Mouse (Mus musculus): Measurements from ENCODE around the gene Tmbim6. TPM values are rescaled to one million over a fixed set of nuclear protein-coding genes. Genes with fewer than 3 reads are reported as not detected.
"Not testable (repeated sequence)": the region's sequence is repeated elsewhere in the genome, so short reads cannot be mapped to it uniquely, and the experiment has no call there.

Gene Tmbim6
- total RNA-seq, 2 experiments from 2014 or later = 216 to 219 TPM

GRCm38 (mm10) chr15:99375581-99375980, 17.1 kb upstream of the Tmbim6 start:
- intact Hi-C loops (cut with DNase I) = no loop called here

GRCm38 (mm10) chr15:99376240-99376639, 16.4 kb upstream of the Tmbim6 start:
- intact Hi-C loops (cut with DNase I) = no loop called here
- DNase-seq = no peak

More at GRCm38 (mm10) chr15:99375581-99375980, 17.1 kb upstream of the Tmbim6 start:
- no peak for DNase-seq

- no peak for DNase-seq
- intact Hi-C loops (cut with DNase I) = no loop called here
These were observed 9.8 kb upstream of the Tmbim6 start for GRCm38 (mm10) chr15:99382893-99383292.

- no peak for DNase-seq
- intact Hi-C loops (cut with DNase I) = no loop called here
These were observed 8.6 kb upstream of the Tmbim6 start for GRCm38 (mm10) chr15:99384071-99384470.

GRCm38 (mm10) chr15:99386110-99386509, 6.6 kb upstream of the Tmbim6 start:
- intact Hi-C loops (cut with DNase I); DNase-seq: not testable (repeated sequence)

GRCm38 (mm10) chr15:99386796-99387195, 5.9 kb upstream of the Tmbim6 start:
- no peak for DNase-seq
- intact Hi-C loops (cut with DNase I) = no loop called here

GRCm38 (mm10) chr15:99387976-99388375, 4.7 kb upstream of the Tmbim6 start:
- intact Hi-C loops (cut with DNase I) = no loop called here
- no peak for DNase-seq

GRCm38 (mm10) chr15:99390472-99391401, 1.9 kb upstream of the Tmbim6 start:
- intact Hi-C loops (cut with DNase I) = no loop called here
- no peak for DNase-seq

GRCm38 (mm10) chr15:99391975-99392374, 707 bp upstream of the Tmbim6 start:
- DNase-seq = no peak
- intact Hi-C loops (cut with DNase I) = no loop called here

GRCm38 (mm10) chr15:99393386-99394252, 937 bp downstream of the Tmbim6 start:
- intact Hi-C loops (cut with DNase I) = no loop called here
- peak; percentile 51 to 61 for DNase-seq

- intact Hi-C loops (cut with DNase I) = no loop called here
These were observed 3.8 kb downstream of the Tmbim6 start for GRCm38 (mm10) chr15:99396462-99396861.

GRCm38 (mm10) chr15:99396875-99397274, 4.2 kb downstream of the Tmbim6 start:
- no peak for DNase-seq
- intact Hi-C loops (cut with DNase I) = no loop called here

More at GRCm38 (mm10) chr15:99396462-99396861, 3.8 kb downstream of the Tmbim6 start:
- no peak for DNase-seq

GRCm38 (mm10) chr15:99397622-99398021, 4.9 kb downstream of the Tmbim6 start:
- intact Hi-C loops (cut with DNase I) = no loop called here
- no peak for DNase-seq

- DNase-seq = peak; percentile 35 to 43
- intact Hi-C loops (cut with DNase I) = no loop called here
These were observed 7.0 kb downstream of the Tmbim6 start for GRCm38 (mm10) chr15:99399503-99400245.

- no peak for DNase-seq
- intact Hi-C loops (cut with DNase I) = no loop called here
These were observed 7.9 kb downstream of the Tmbim6 start for GRCm38 (mm10) chr15:99400602-99401001.

GRCm38 (mm10) chr15:99403159-99403889, 10.6 kb downstream of the Tmbim6 start:
- intact Hi-C loops (cut with DNase I) = no loop called here

GRCm38 (mm10) chr15:99405150-99405549, 12.5 kb downstream of the Tmbim6 start:
- peak; percentile 49 to 59 for DNase-seq
- intact Hi-C loops (cut with DNase I) = no loop called here

More at GRCm38 (mm10) chr15:99403159-99403889, 10.6 kb downstream of the Tmbim6 start:
- no peak for DNase-seq

GRCm38 (mm10) chr15:99406986-99407570, 14.4 kb downstream of the Tmbim6 start:
- intact Hi-C loops (cut with DNase I) = no loop called here
- DNase-seq = no peak

- intact Hi-C loops (cut with DNase I) = no loop called here
These were observed 16.2 kb downstream of the Tmbim6 start for GRCm38 (mm10) chr15:99408845-99409244.

More at GRCm38 (mm10) chr15:99408845-99409244, 16.2 kb downstream of the Tmbim6 start:
- DNase-seq = no peak
